In genomic region chr17:6639486-6639885, GRCm38 (mm10) we compare ENCODE assay signal across 1 mouse cellular context. TPM values are rescaled to one million over a fixed set of nuclear protein-coding genes. Genes with fewer than 3 reads are reported as not detected.
"Had no signal": no experiment of that assay in that cellular context is flagged by ENCODE, and none has a peak within 500 bp of the region (broad histone marks: within the 10 kb centered on the region; RNA-seq: fewer than 3 reads in every experiment).

No protein-coding gene starts in this region.

RNA-seq across cellular contexts. Expression of gene Sytl3, which starts 19.4 kb away (rescaled TPM):
- polyA plus RNA-seq: midbrain, embryonic 11.5 days had no signal
